Mouse (Mus musculus) hindbrain, embryonic 15.5 days (tissue): ENCODE measurements around the gene Irs3. TPM values are rescaled to one million over a fixed set of nuclear protein-coding genes. Genes with fewer than 3 reads are reported as not detected.

Source experiments
- ATAC-seq: fragments of 200-750 bp; cut with Nextera tagmentation; 2 replicates; pipeline ENCODE4 v1.8.0; 2017; ENCODE audit warnings: low read depth, moderate number of reproducible peaks, moderate TSS enrichment; ENCODE audit not compliant: low FRiP score
- H3K27ac ChIP-seq: fragments of 300-500 bp; sonication (generic); replicated peaks from 2 replicates; pipeline ENCODE4 v1.5.1; 2015; ENCODE audit warnings: mild to moderate bottlenecking, inconsistent platforms
- H3K27me3 ChIP-seq: fragments of 300-500 bp; sonication (generic); 2 replicates; pipeline ENCODE4 v1.6.1; 2015; ENCODE audit warnings: control low read depth, inconsistent platforms
- H3K36me3 ChIP-seq: fragments of 300-500 bp; sonication (generic); 2 replicates; pipeline ENCODE4 v1.6.1; 2015; ENCODE audit warnings: control low read depth, inconsistent platforms
- H3K4me1 ChIP-seq: fragments of 300-500 bp; sonication (generic); replicated peaks from 2 replicates; pipeline ENCODE4 v1.6.1; 2015; ENCODE audit warnings: control low read depth, inconsistent platforms
- H3K4me2 ChIP-seq: fragments of 300-500 bp; sonication (generic); 2 replicates; pipeline ENCODE4 v1.6.1; 2015; ENCODE audit warnings: moderate library complexity, mild to moderate bottlenecking, inconsistent platforms
- H3K4me3 ChIP-seq: fragments of 300-500 bp; sonication (generic); 2 replicates; pipeline ENCODE4 v1.5.1; 2015; ENCODE audit warnings: mild to moderate bottlenecking, inconsistent platforms
- H3K9ac ChIP-seq: fragments of 300-500 bp; sonication (generic); 2 replicates; pipeline ENCODE4 v1.6.1; 2015; ENCODE audit warnings: inconsistent platforms
- H3K9me3 ChIP-seq: fragments of 300-500 bp; sonication (generic); 2 replicates; pipeline ENCODE4 v1.6.1; 2016; ENCODE audit warnings: control low read depth, inconsistent platforms
- WGBS: fragments of 180-500 bp; shearing (Covaris S2); methylation state at CpG from one replicate; pipeline ENCODE4 v1.1.7; 2015; 5-methylcytosine and 5-hydroxymethylcytosine counted together
- polyA plus RNA-seq: library from polyadenylated mRNA; unstranded; fragments of >200 nt; fragmentation: Nextera tagmentation; extraction: Ambion mirVana; gene quantifications from 2 replicates; pipeline ENCODE4 v1.2.1, GENCODE M21; 2015

Irs3 gene
- polyA plus RNA-seq, 1 experiment from 2014 or later = 0.12 TPM

GRCm38 (mm10) chr5:137598100-137598826 is 47.3 kb downstream of the Irs3 start:
- Histone ChIP-seq H3K4me2 (no peak overlapping the region), H3K36me3 (no peaks in the 10 kb centered on the region), H3K4me1 (peaks cover 27% of the 10 kb centered on the region), H3K9me3 (no peaks in the 10 kb centered on the region), H3K27ac (no peak overlapping the region), H3K4me3 (no peak overlapping the region), H3K9ac (no peak overlapping the region), H3K27me3 (no peaks in the 10 kb centered on the region)
- no peak for ATAC-seq
- WGBS = 77% methylated on average over 2 of the region's 2 CpGs

GRCm38 (mm10) chr5:137597625-137598024 is 47.9 kb downstream of the Irs3 start:
- no peak overlapping the region for H3K4me2 ChIP-seq
- peaks cover 26% of the 10 kb centered on the region for H3K4me1 ChIP-seq
- no peak overlapping the region for H3K4me3 ChIP-seq
- H3K27ac ChIP-seq = no peak overlapping the region
- H3K27me3 ChIP-seq = no peaks in the 10 kb centered on the region
- 96% methylated on average over 6 of the region's 6 CpGs for WGBS
- ATAC-seq = no peak
- H3K36me3 ChIP-seq = no peaks in the 10 kb centered on the region
- H3K9ac ChIP-seq = no peak overlapping the region
- H3K9me3 ChIP-seq = no peaks in the 10 kb centered on the region

GRCm38 (mm10) chr5:137596601-137597261 is 48.8 kb downstream of the Irs3 start:
- no peak for ATAC-seq
- H3K4me1 ChIP-seq = peaks cover 20% of the 10 kb centered on the region
- 38% methylated on average over 21 of the region's 30 CpGs for WGBS
- no peak overlapping the region for H3K9ac ChIP-seq
- no peaks in the 10 kb centered on the region for H3K27me3 ChIP-seq
- H3K27ac ChIP-seq = no peak overlapping the region
- H3K9me3 ChIP-seq = no peaks in the 10 kb centered on the region
- H3K4me2 ChIP-seq = peak overlapping the region; percentile 35
- H3K36me3 ChIP-seq = no peaks in the 10 kb centered on the region
- H3K4me3 ChIP-seq = peak overlapping the region; percentile 8; the same call in 1 of the 2 replicates

- Histone ChIP-seq H3K4me1 (peaks cover 16% of the 10 kb centered on the region), H3K9ac (no peak overlapping the region), H3K4me3 (no peak overlapping the region), H3K27ac (no peak overlapping the region), H3K27me3 (no peaks in the 10 kb centered on the region), H3K36me3 (no peaks in the 10 kb centered on the region), H3K4me2 (no peak overlapping the region), H3K9me3 (no peaks in the 10 kb centered on the region)
- 57% methylated on average over 7 of the region's 7 CpGs for WGBS
- no peak for ATAC-seq
These were observed 49.6 kb downstream of the Irs3 start for GRCm38 (mm10) chr5:137595921-137596320.

Other genes with a start within 250 kb of the Irs3 start
- 0.18 TPM in 2 replicates for gene Zan, start 168.7 kb downstream of the Irs3 start, polyA plus RNA-seq
- 81.0 and 81.8 TPM in 2 replicates for gene Pop7, start 143.2 kb downstream of the Irs3 start, polyA plus RNA-seq
- gene Gigyf1, start 127.2 kb downstream of the Irs3 start, polyA plus RNA-seq = 16.4 and 18.4 TPM in 2 replicates
- gene Epo, start 112.5 kb downstream of the Irs3 start, polyA plus RNA-seq = not detected in 2 replicates
- 516 and 544 TPM in 2 replicates for gene Gnb2, start 112.2 kb downstream of the Irs3 start, polyA plus RNA-seq
- gene Actl6b, start 92.2 kb downstream of the Irs3 start, polyA plus RNA-seq = 251 and 285 TPM in 2 replicates
- gene Tfr2, start 75.9 kb downstream of the Irs3 start, polyA plus RNA-seq = 6.1 and 6.4 TPM in 2 replicates
- 59.7 and 73.5 TPM in 2 replicates for gene Mospd3, start 44.7 kb downstream of the Irs3 start, polyA plus RNA-seq
- gene Pcolce, start 31.9 kb downstream of the Irs3 start, polyA plus RNA-seq = 16.6 and 19.4 TPM in 2 replicates
- gene Fbxo24, start 16.7 kb downstream of the Irs3 start, polyA plus RNA-seq = 0.12 and 0.31 TPM in 2 replicates
- 17.2 and 18.2 TPM in 2 replicates for gene Lrch4, start 16.6 kb downstream of the Irs3 start, polyA plus RNA-seq
- 7.4 and 9.2 TPM in 2 replicates for gene Gm20605, start 16.5 kb downstream of the Irs3 start, polyA plus RNA-seq
- 5.5 and 6.1 TPM in 2 replicates for gene Sap25, start 4.4 kb downstream of the Irs3 start, polyA plus RNA-seq
- gene Agfg2, start 39.0 kb upstream of the Irs3 start, polyA plus RNA-seq = 20.2 and 20.3 TPM in 2 replicates
- 44.1 and 48.5 TPM in 2 replicates for gene Nyap1, start 95.9 kb upstream of the Irs3 start, polyA plus RNA-seq
- gene Tsc22d4, start 100.0 kb upstream of the Irs3 start, polyA plus RNA-seq = 84.5 and 88.6 TPM in 2 replicates
- gene Ppp1r35, start 133.1 kb upstream of the Irs3 start, polyA plus RNA-seq = 43.4 and 44.7 TPM in 2 replicates
- 9.7 and 11.0 TPM in 2 replicates for gene Mepce, start 141.9 kb upstream of the Irs3 start, polyA plus RNA-seq
- gene Zcwpw1, start 142.1 kb upstream of the Irs3 start, polyA plus RNA-seq = 11.9 and 12.8 TPM in 2 replicates
- gene Pilra, start 190.6 kb upstream of the Irs3 start, polyA plus RNA-seq = 0.21 and 0.43 TPM in 2 replicates
- gene Pilrb1, start 212.4 kb upstream of the Irs3 start, polyA plus RNA-seq = not detected in 2 replicates
- not detected in 2 replicates for gene Pilrb2, start 226.1 kb upstream of the Irs3 start, polyA plus RNA-seq